Mouse (Mus musculus) megakaryocyte, adult 5-6 weeks (primary cell): ENCODE results near the gene Prtg. TPM values are rescaled to one million over a fixed set of nuclear protein-coding genes. Genes with fewer than 3 reads are reported as not detected.
A peak's percentile ranks its signal among the peaks of the same experiment; 100 is the strongest.

Experiments used
- ATAC-seq: 2 replicates; pipeline ENCODE4 v1.8.0; 2016; ENCODE audit warnings: mild to moderate bottlenecking, inconsistent platforms; ENCODE audit not compliant: poor library complexity, severe bottlenecking
- total RNA-seq, 2 experiments: library from RNA; stranded (forward) in 1 of 2; stranded (reverse) in 1 of 2; fragments of 153-499, 151-499 nt in 1 of 2; fragments of 221-1000, 200-1000 nt in 1 of 2; gene quantifications; 2 replicates each; pipeline versions ENCODE4 v1.2.3 to v1.2.4; 2015 to 2017

Gene Prtg
- total RNA-seq, 2 experiments from 2014 or later = not detected

- ATAC-seq = no peak
Observed at GRCm38 (mm10) chr9:72860764-72861163, 54.1 kb downstream of the Prtg start.

DNA sequence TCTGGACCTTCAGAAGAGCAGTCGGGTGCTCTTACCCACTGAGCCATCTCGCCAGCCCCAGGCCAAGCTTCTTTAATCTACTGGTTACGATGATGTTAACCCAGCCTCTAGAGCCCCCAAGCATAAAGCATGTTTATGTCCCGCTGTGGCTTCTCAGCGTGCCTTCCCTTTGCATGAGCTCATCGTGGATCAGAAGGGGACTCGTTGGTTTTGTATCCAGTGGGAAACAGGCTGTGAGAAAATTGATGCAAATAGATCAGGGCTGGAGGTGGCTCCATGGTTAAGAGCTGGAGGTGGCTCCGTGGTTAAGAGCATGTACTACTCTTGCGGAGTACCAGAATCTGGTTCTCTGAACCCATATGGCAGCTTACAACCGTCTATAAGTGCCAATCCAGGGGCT is 54.6 kb downstream of the Prtg start:
- ATAC-seq = no peak

- no peak for ATAC-seq
Observed at GRCm38 (mm10) chr9:72862186-72862585, 55.5 kb downstream of the Prtg start.

DNA sequence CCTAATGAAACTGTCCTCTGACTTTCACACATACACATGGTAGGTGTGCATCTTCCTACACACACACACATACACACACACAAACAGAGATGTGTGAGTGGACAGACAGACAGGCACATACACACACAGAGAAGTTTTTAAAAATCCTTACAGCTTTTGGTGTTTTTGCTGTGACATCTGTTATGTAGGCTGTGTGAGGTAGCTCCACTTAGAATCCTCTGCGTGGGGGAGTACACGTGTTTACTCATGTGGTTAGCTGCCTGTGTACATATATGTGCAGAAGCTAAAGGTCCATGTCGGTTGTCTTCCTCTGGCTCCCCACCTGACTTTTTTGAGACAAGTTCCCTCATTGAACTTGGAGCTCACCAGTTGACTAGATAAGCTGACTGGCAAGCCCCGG is 56.3 kb downstream of the Prtg start:
- no peak for ATAC-seq

GRCm38 (mm10) chr9:72863773-72864172 is 57.1 kb downstream of the Prtg start:
- ATAC-seq = no peak

DNA sequence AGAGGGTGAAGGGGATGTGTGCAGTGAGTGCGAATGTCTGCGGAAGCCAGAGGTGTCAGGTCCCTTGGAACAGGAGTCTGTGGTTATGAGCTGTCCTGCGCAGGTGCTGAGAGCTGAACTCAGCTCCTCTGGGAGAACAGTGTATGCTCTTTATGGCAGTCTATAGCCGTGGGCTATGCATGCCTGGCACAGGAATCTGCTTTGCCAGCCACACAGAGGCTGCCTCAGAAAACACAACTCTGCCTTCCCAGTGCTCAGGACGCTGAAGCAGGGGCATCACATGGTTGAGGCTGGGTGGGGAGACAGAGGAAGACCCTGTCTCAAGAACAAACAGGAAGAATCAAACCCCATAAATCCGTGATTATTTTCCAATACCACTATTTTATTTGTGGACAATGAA is 60.8 kb downstream of the Prtg start:
- no peak for ATAC-seq

DNA sequence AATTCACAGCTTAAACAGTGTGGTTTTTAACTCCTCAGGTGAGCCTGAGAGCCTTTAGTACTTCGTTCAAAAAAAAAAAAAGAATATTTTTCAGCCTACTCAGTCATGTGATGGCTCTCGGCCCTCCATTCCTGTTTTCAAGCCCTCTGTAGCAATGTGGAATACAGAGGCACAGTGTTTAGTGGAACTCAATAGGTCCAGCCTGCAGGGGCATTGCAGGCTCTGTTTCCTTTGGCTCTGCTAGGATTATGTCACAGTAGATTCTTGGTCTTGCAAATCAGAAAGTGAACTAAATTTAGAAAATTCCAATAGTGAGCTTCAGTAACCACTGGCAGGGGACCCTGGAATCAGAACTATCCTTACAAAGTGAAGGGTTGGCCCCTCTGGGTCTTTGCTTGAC is 62.1 kb downstream of the Prtg start:
- ATAC-seq = no peak

DNA sequence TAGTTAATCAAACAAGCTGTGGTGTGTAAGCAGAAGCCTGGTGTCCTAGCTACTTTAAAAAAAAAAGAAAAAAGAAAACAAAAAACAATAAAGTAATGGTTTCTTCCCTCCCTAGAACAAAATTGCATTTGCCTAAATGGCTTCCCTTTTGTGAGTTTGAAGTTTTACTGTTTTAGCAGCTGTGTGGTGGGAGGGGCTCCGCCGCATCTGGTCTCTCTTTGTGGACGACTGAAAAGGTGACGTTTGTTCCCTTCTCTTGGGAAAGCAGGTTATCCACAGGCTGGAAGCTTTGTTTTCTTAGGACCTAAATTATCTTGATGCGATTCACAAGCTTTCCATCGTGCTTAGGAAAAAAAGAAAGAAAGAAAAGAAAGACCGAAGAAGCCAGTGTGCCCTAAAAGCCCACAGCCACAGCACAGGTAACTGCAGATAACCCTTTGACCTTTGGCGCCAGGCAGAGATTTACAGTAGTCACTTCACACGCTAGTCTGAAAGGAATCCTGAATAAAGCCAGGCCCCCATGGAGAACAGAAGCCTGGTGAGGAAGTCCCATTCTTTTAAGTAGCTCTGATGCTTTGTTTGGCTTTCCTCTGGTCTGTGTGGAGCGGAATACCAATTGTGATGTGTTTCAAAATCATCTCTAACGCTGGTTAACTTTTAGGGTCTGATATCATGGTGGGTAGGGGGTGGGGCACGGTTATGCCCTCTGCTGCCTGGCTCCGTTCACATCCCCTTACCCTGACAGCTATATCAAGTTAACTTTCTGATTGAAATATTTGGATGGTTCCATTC is 65.0 kb downstream of the Prtg start:
- no peak for ATAC-seq

DNA sequence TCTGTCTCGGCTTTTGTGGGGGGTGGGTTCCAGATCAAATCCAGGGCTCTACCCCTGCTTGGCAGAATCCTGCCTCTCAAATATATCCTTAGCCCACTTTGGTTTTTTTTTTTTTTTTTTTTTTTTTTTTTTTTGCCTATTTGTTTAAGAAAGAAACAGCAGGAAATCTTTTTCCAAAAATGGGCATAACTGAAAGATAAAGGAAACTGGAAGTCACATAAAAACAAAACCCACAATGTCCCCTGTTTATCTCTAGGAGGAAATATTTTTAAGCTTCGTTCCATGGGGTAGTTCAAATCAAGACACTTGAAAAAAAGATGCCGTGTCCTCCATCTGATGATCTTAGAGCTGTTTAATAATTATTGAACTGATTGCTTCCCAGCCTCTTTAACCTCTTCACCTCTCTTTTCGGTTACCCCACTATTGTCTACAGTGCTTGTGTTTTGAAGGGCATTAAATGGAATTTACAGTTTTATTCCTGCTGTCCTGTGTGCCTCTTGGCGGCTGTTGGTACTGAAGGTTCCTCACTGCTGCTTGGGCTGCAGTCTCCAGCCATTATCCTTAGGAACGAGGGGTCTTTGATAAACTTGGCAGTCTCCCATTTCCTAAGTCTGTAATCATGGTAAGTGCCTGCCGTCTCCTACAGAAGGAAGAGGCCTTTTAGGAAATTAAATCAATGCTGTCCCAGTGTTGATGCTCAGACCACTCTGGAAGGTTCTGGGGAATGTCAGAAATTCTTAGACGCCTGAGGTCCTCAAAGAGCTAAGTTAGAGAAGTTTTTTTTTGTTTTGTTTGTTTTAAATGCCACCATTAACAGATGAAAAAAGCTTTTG is 65.8 kb downstream of the Prtg start:
- ATAC-seq = no peak

- ATAC-seq = no peak
Observed at GRCm38 (mm10) chr9:72875878-72876277, 69.2 kb downstream of the Prtg start.

DNA sequence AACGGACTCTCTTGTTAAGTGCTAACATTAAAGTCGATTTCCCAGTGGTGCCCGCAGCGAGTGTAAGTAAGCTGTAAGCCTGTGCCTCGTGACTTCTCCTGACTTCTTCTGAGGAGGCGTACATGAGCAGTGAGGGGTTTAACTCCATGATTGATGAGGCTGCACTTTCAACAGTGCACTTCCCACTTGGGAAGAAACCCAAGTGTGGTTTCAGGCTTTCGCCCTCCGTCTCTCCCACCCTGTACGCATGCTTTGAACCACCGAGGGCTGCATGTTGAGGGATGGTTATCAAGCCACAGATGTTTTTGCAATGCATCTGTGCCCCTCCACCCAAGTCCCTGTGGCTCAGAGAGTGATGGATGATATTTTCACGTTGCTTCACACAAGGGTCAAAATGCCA is 71.2 kb downstream of the Prtg start:
- ATAC-seq = no peak

GRCm38 (mm10) chr9:72878656-72879055 is 72.0 kb downstream of the Prtg start:
- ATAC-seq = no peak

- ATAC-seq = no peak
Observed at GRCm38 (mm10) chr9:72879601-72880000, 72.9 kb downstream of the Prtg start.

GRCm38 (mm10) chr9:72880225-72880960 is 73.7 kb downstream of the Prtg start:
- ATAC-seq = no peak

DNA sequence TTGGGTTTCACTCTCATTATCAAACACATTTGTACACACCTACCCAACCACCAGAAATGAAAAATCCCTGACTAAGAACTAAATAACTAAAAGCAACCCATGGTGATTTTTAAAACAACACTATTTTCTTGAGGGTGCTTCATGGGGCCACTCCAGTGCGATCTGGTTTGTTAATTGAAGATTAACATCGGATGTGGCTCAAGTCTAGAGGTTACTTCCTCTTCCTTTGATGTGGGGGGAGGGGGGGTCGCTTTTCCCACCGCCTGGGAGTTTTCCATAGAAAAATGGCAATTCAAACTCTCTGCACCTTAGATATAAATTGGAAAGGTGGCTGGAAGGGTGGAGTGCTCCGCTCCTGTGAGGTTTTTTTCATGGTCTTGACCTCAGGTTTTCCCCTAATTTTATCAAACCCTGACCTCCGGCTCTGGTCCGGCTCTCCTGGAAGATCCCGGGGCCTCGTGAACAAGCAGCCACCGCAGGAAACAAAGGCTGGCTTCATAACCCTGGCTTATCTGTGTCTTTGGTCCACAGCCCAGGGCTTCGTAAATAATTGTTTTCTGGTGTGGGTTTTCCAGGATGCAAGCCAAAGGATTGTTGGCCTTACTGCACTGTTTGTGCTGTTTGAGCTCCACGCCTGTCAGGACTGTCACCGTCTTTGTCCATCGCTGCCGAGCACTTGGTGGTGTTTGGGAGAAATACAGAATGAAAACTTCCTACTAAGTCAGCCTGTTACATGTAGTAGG is 74.5 kb downstream of the Prtg start:
- no peak for ATAC-seq

GRCm38 (mm10) chr9:72883940-72884339 is 77.3 kb downstream of the Prtg start:
- peak; percentile 72 for ATAC-seq

DNA sequence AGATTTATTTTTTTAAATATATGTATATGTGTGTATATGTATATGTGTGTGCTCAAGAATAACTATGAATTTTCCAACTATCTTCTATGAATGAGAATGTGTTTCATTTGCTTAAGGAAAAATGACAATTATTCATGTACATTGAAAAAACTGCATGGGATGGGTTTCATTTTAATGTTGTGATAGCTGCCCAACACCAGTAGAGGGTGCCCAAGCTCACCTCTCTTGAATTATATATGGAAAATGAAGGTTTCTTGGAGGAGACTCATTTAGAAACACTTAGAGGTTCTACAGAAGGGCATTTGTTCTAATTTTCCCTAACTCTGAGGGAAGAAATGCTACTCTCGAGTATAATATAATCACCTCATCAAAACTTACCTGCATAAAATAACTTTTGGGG is 83.1 kb downstream of the Prtg start:
- ATAC-seq = no peak

- ATAC-seq = no peak
Observed at GRCm38 (mm10) chr9:72890499-72891085, 83.9 kb downstream of the Prtg start.

DNA sequence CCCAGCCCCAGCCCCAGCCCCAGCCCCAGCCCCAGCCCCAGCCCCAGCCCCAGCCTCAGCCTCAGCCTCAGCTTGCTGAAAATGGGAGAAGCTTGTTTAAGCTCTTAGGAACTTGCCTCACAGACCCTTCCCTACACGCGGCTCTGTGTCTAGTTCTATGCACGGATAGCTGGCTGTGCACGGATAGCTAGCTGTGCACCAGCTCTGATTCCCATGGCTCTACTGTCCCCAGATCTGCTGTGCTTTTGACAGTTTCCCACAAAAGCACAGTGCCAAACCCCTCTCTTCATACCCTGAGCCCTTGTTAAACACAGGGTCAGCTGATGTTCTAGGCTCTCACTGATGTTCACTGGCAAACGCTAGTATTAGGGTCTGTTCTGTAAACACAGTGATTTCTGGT is 86.1 kb downstream of the Prtg start:
- ATAC-seq = no peak

DNA sequence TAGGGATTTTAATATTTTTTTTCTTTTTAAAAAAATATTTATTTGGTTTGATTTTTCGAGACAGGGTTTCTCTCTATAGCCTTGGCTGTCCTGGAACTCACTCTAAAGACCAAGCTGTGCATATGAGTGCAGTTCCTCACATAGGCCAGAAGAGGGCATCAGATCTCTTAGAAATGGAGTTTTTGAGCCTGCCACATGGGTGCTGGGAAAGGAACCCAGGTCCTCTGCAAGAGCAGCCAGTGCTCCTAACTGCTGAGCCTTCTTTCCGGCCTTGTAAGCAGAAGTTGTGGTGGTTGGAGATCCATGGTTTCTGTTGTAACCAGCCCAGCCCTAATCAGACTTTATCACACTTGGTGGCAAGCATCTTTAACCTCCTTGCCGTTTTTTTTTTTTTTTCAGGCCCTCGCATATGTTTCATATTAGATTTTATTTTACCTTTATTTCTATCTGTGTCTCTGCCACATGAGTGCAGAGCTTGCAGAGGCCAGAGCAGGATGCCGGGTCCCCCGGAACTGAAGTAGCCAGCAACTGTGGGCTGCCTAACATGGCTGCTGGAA is 88.2 kb downstream of the Prtg start:
- ATAC-seq = no peak
